Mouse (Mus musculus) olfactory bulb, adult 2 months (tissue): Measurements from ENCODE around the gene Egln1.

Experiments
- CTCF ChIP-seq: fragments of 200-500 bp; IDR thresholded peaks from 2 replicates; pipeline ENCODE4 v1.5.1; 2012; ENCODE audit warnings: low read depth, mild to moderate bottlenecking, low read length, moderate library complexity; ENCODE audit not compliant: insufficient read depth
- POLR2A ChIP-seq: fragments of 200-500 bp; IDR thresholded peaks from 2 replicates; pipeline ENCODE4 v1.6.1; 2012; ENCODE audit warnings: mild to moderate bottlenecking, low read depth, low read length, moderate library complexity; ENCODE audit not compliant: insufficient read depth

GRCm38 (mm10) chr8:124991668-124991926 is 42.5 kb upstream of the Egln1 start:
- TF ChIP-seq CTCF: no peak
- TF ChIP-seq POLR2A: no peak
